Mouse (Mus musculus) heart, adult 18-20 months (tissue): ENCODE measurements around the gene Smarcb1. TPM values are rescaled to one million over a fixed set of nuclear protein-coding genes. Genes with fewer than 3 reads are reported as not detected.

ENCODE experiments used
- DNase-seq, 2 experiments: peaks; one replicate each; pipeline ENCODE4 v3.0.0; 2021 to 2022; ENCODE audit warnings: mixed read lengths in 1 of 2
- long read RNA-seq, 2 experiments: library from polyadenylated mRNA; stranded (forward); transcript quantifications; one replicate each; pipeline ENCODE4 v2.0.0; 2021
- total RNA-seq, 2 experiments: library from RNA; stranded (reverse); gene quantifications; 2 replicates each; pipeline ENCODE4 v1.2.3; 2021

Gene Smarcb1
- 10 to 100 TPM; 20.5 to 24.2 TPM for total RNA-seq
- long read RNA-seq, experiment 1, transcript Smarcb1-201 (9 exons, 1,660 nt), result major isoform, 14 of 30 reads
- long read RNA-seq, experiment 1, transcript Smarcb1-202 (9 exons, 1,622 nt), result minor isoform, 8 of 30 reads
- long read RNA-seq, experiment 1, partial matches to known transcripts, result 6 of 30 reads
- long read RNA-seq, experiment 1, other reads (novel, unspliced or antisense), result 2 of 30 reads
- long read RNA-seq, experiment 2, transcript Smarcb1-201 (9 exons, 1,660 nt), result major isoform, 8 of 19 reads
- long read RNA-seq, experiment 2, transcript Smarcb1-202 (9 exons, 1,622 nt), result major isoform, 8 of 19 reads
- long read RNA-seq, experiment 2, partial matches to known transcripts, result 3 of 19 reads
- long read RNA-seq, experiment 2, other reads (novel, unspliced or antisense), result 0 of 19 reads

- DNase-seq, result peak; percentile 96 to 97
These were observed at the start of gene Smarcb1 for GRCm38 (mm10) chr10:75921026-75921725. Gene Smarcb1, minus strand, starts transcription at chr10:75921617.

- no peak for DNase-seq
These were observed 33.0 kb upstream of the Smarcb1 start, which contains the start of gene Gm5134 for GRCm38 (mm10) chr10:75954381-75954811. Gene Gm5134, plus strand, starts transcription at chr10:75954514.

GRCm38 (mm10) chr10:75951424-75952050 lies 30.1 kb upstream of the Smarcb1 start:
- DNase-seq, result peak in 1 of 2 experiments; percentile 78

GRCm38 (mm10) chr10:75950791-75951210 lies 29.4 kb upstream of the Smarcb1 start:
- no peak for DNase-seq

- no peak for DNase-seq
These were observed 27.9 kb upstream of the Smarcb1 start for GRCm38 (mm10) chr10:75949053-75950045.

- DNase-seq, result no peak
These were observed 26.7 kb upstream of the Smarcb1 start for GRCm38 (mm10) chr10:75948079-75948478.

- DNase-seq, result no peak
These were observed 24.5 kb upstream of the Smarcb1 start for GRCm38 (mm10) chr10:75945896-75946295.

GRCm38 (mm10) chr10:75945213-75945612 lies 23.8 kb upstream of the Smarcb1 start:
- DNase-seq, result no peak

- DNase-seq, result peak in 1 of 2 experiments; percentile 56
These were observed 22.8 kb upstream of the Smarcb1 start for GRCm38 (mm10) chr10:75944066-75944772.

GRCm38 (mm10) chr10:75942736-75943477 lies 21.5 kb upstream of the Smarcb1 start, which contains the start of gene Vpreb3:
Gene Vpreb3, plus strand, starts transcription at chr10:75943057.
- no peak for DNase-seq

- no peak for DNase-seq
These were observed 19.8 kb upstream of the Smarcb1 start for GRCm38 (mm10) chr10:75941042-75941824.

GRCm38 (mm10) chr10:75940520-75940919 lies 19.1 kb upstream of the Smarcb1 start, which contains the start of gene Gm867:
Gene Gm867, minus strand, starts transcription at chr10:75940672.
- no peak for DNase-seq

GRCm38 (mm10) chr10:75939481-75940234 lies 18.2 kb upstream of the Smarcb1 start:
- DNase-seq, result no peak

GRCm38 (mm10) chr10:75937851-75938643 lies 16.6 kb upstream of the Smarcb1 start:
- peak; percentile 34 to 61 for DNase-seq

- peak in 1 of 2 experiments; percentile 28 for DNase-seq
These were observed 15.7 kb upstream of the Smarcb1 start for GRCm38 (mm10) chr10:75936909-75937667.
